8 mouse cellular contexts compared by ENCODE assay signal in the genomic region with DNA sequence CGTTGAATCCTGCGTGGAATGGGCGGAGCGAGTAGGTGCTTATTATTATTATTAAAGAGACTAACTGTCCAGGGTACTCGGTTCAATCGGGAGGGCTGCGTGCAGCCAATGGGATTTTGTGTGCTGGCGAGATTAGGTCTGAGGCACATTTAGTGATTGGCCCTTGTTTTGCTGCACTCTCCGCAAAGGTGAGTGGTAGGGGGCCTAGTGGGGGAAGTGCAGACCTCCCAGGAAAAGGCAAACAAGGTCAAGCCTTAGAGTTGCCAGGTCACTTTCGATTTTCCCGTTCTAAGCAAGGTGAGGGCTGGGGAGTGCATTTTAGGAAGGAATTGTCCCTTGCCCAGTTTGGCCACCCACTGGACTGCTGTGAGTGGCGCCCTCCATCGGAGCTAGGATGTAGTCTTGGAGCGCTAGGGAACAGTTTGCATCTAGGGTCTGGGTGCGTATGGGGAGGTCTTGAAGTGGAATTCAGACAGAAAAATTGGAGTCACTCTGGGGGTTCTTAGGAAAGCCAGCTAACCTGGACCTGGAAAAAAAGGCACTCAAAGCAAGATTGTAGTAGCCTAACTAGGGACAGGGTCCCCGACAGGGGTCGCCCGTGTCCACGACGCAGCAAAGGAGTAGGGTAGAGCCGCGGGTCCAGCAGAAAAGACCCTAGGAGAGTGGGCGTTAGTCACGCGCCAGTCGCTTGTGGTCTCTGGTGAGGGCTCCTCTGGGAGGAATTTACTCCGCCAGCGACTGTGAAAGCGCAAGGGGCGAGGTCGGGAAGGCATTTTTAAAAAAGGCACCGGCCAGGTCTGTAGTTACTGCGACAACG. TPM values are rescaled to one million over a fixed set of nuclear protein-coding genes. Genes with fewer than 3 reads are reported as not detected.
DNase-seq lines count a peak whose midpoint lies in the region; ATAC-seq and TF ChIP-seq lines count a peak whose summit lies in the region.

No protein-coding gene starts in this region.

- H3K9me3 ChIP-seq in forebrain, embryonic 16.5 days (ENCODE audit: control insufficient read depth, low read length), result no peaks in the 10 kb centered on the region
- H3K9me3 ChIP-seq in kidney, embryonic 16.5 days (ENCODE audit: low read length), result no peaks in the 10 kb centered on the region

- peak overlapping the region; percentile 98 for H3K4me2 ChIP-seq in forebrain, embryonic 16.5 days (ENCODE audit: low read length)
- peak overlapping the region; percentile 99 for H3K4me2 ChIP-seq in kidney, embryonic 16.5 days (replicated peaks; ENCODE audit: low read depth, low read length)

- H3K4me1 ChIP-seq in lung, adult 2 months (ENCODE audit: control insufficient read depth, insufficient read depth, low read length), result peaks cover 8% of the 10 kb centered on the region
- peaks cover 25% of the 10 kb centered on the region for H3K4me1 ChIP-seq in forebrain, embryonic 16.5 days (replicated peaks; ENCODE audit: control insufficient read depth, insufficient read depth, low read length)
- H3K4me1 ChIP-seq in kidney, embryonic 16.5 days (ENCODE audit: insufficient read depth, low read length), result peaks cover 17% of the 10 kb centered on the region
- peaks cover 17% of the 10 kb centered on the region for H3K4me1 ChIP-seq in small intestine, adult 2 months (ENCODE audit: control insufficient read depth, insufficient read depth, insufficient read length, low read length)

- peaks cover 42% of the 10 kb centered on the region for H3K27me3 ChIP-seq in forebrain, embryonic 16.5 days (replicated peaks; ENCODE audit: control insufficient read depth, insufficient read depth, low read length)
- peaks cover 59% of the 10 kb centered on the region for H3K27me3 ChIP-seq in kidney, embryonic 16.5 days (ENCODE audit: insufficient read depth, low read length)
- peaks cover 62% of the 10 kb centered on the region for H3K27me3 ChIP-seq in small intestine, adult 2 months (ENCODE audit: control insufficient read depth, insufficient read depth, low read length)

- no peak for TF ChIP-seq CTCF in lung, adult 2 months (IDR thresholded peaks at IDR 0.05; ENCODE audit: insufficient read depth, low read length)
- TF ChIP-seq CTCF in small intestine, adult 2 months (IDR thresholded peaks at IDR 0.05; ENCODE audit: extremely low read depth, insufficient read length, insufficient replicate concordance, low read depth, low read length), result 0 out of 2 replicates have a peak, but pooled peaks have one; percentile 14

- DNase-seq in lung, adult 2 months, result no peak
- DNase-seq in lung, adult 18-20 months, result no peak
- peak; percentile 17 for DNase-seq in brain, adult 2 months (ENCODE audit: low read depth, low spot score)
- DNase-seq in lung, postnatal 4 days, result peak; percentile 37 to 45

- peak overlapping the region; percentile 52 for H3K9ac ChIP-seq in forebrain, embryonic 16.5 days (replicated peaks; ENCODE audit: low read depth, low read length)
- peak overlapping the region; percentile 54 for H3K9ac ChIP-seq in kidney, embryonic 16.5 days (replicated peaks; ENCODE audit: low read length)

- peak overlapping the region; percentile 60 for H3K4me3 ChIP-seq in lung, adult 2 months (replicated peaks; ENCODE audit: extremely low read depth, low read depth, low read length)
- peak overlapping the region; percentile 52 for H3K4me3 ChIP-seq in forebrain, embryonic 16.5 days (replicated peaks; ENCODE audit: low read length)
- peak overlapping the region; percentile 65 for H3K4me3 ChIP-seq in kidney, embryonic 16.5 days (ENCODE audit: low read length)
- peak overlapping the region; percentile 53 for H3K4me3 ChIP-seq in small intestine, adult 2 months (ENCODE audit: low read depth, low read length)

- ATAC-seq in forebrain, embryonic 16.5 days, result peak; percentile 73
- ATAC-seq in kidney, embryonic 16.5 days (ENCODE audit: low FRiP score, low TSS enrichment), result peak; percentile 69
- ATAC-seq in erythroid progenitor cell, adult 5-6 weeks (replicated peaks; ENCODE audit: low FRiP score, poor library complexity, severe bottlenecking), result no peak

- no peak for TF ChIP-seq POLR2A in lung, adult 2 months (IDR thresholded peaks at IDR 0.05; ENCODE audit: borderline replicate concordance, extremely low read depth, low read depth, low read length)
- TF ChIP-seq POLR2A in small intestine, adult 2 months (IDR thresholded peaks at IDR 0.05; ENCODE audit: low read depth, low read length), result no peak

- no peaks in the 10 kb centered on the region for H3K36me3 ChIP-seq in forebrain, embryonic 16.5 days (ENCODE audit: control insufficient read depth, insufficient read depth)
- no peaks in the 10 kb centered on the region for H3K36me3 ChIP-seq in kidney, embryonic 16.5 days (ENCODE audit: insufficient read depth, low read length)
- no peaks in the 10 kb centered on the region for H3K36me3 ChIP-seq in small intestine, adult 2 months (ENCODE audit: control insufficient read depth, insufficient read depth, low read length)

- WGBS in lung, adult 2 months, result 1% methylated on average over 34 of the region's 34 CpGs
- WGBS in forebrain, embryonic 16.5 days, result under 1% methylated on average over 34 of the region's 34 CpGs
- under 1% methylated on average over 34 of the region's 34 CpGs for WGBS in kidney, embryonic 16.5 days
- WGBS in small intestine, adult 2 months, result 2% methylated on average over 34 of the region's 34 CpGs

- no peak overlapping the region for H3K27ac ChIP-seq in forebrain, embryonic 16.5 days (ENCODE audit: low read length)
- H3K27ac ChIP-seq in kidney, embryonic 16.5 days (ENCODE audit: low read length), result no peak overlapping the region
- no peak overlapping the region for H3K27ac ChIP-seq in small intestine, adult 2 months (ENCODE audit: insufficient read depth, low read depth, low read length)

RNA-seq across cellular contexts. Expression of gene Sfmbt2, which starts 4.1 kb away (rescaled TPM):
- polyA plus RNA-seq in lung, adult 2 months (2012; rRNA removed), result 0.42 and 0.46 TPM in 2 replicates
- polyA plus RNA-seq in forebrain, embryonic 16.5 days (2015; fragmentation: Nextera tagmentation; extraction: Ambion mirVana), result 2.3 and 3.7 TPM in 2 replicates
- polyA plus RNA-seq in kidney, embryonic 16.5 days (2015; fragmentation: Nextera tagmentation; extraction: Ambion mirVana), result 1.6 and 1.7 TPM in 2 replicates
- 0.01 TPM in 2 replicates for polyA plus RNA-seq in small intestine, adult 2 months (2012; rRNA removed)
- total RNA-seq in erythroid progenitor cell, adult 5-6 weeks (2015; ENCODE audit: low replicate concordance), result 2.2 TPM in 1 of 2 replicates, not detected in the other
- 0.38 and 0.51 TPM in 2 replicates for total RNA-seq in erythroid progenitor cell, adult 5-6 weeks (2017; ENCODE audit: low replicate concordance)

Comparison
In these comparisons a context has a peak if more than half of its experiments do, and no peak if none do; other contexts are left out.
1. DNase-seq: peak in brain, adult 2 months (single experiment) and lung, postnatal 4 days (2 of 2); none in lung, adult 2 months (single experiment) and lung, adult 18-20 months (0 of 2).
2. Peak in every context shown above with its lines, with median percentiles within 50 percentile points of each other: H3K4me3 ChIP-seq.